Mouse (Mus musculus): Measurements from ENCODE around the gene Eapp.

Eapp gene

GRCm38 (mm10) chr12:54640259-54640658 lies 55.4 kb downstream of the Eapp start:
- DNase-seq (ENCODE audit: low read depth, low spot score) = no peak

- no peak for DNase-seq (ENCODE audit: low read depth, low spot score)
Measured at GRCm38 (mm10) chr12:54637033-54637432, 58.7 kb downstream of the Eapp start.

GRCm38 (mm10) chr12:54632141-54632540 lies 63.6 kb downstream of the Eapp start:
- no peak for DNase-seq (ENCODE audit: low read depth, low spot score)

- DNase-seq (ENCODE audit: low read depth, low spot score) = no peak
Measured at GRCm38 (mm10) chr12:54621942-54622341, 73.8 kb downstream of the Eapp start.
